Mouse (Mus musculus): ENCODE measurements around the gene Mdga2. TPM values are rescaled to one million over a fixed set of nuclear protein-coding genes. Genes with fewer than 3 reads are reported as not detected.

Gene Mdga2
- polyA plus RNA-seq, 1 experiment from 2014 or later, result 7.3 TPM

DNA sequence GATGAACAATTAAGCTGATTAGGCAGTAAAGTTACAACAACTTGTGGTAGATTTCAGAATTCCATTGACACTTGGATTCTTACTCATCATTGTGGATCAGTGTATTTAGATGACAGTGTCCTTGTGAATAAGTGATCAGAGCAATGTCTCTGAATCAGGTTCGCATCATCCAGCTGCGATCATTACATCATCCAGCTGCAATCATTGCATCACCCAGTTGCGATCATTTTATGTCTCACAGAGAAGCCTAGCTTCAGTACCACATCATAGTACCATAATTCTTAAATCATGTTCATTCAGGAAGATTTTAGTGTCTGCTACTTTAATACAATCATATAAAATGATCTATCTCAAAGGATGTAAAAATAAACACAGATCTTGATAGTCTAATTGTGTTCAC lies 756.8 kb downstream of the Mdga2 start:
- Histone ChIP-seq H3K4me2 (replicated peaks) (no peak overlapping the region), H3K4me3 (no peak overlapping the region), H3K9ac (no peak overlapping the region), H3K27me3 (no peaks in the 10 kb centered on the region), H3K9me3 (no peaks in the 10 kb centered on the region), H3K36me3 (no peaks in the 10 kb centered on the region), H3K27ac (no peak overlapping the region), H3K4me1 (no peaks in the 10 kb centered on the region)
- ATAC-seq (ENCODE audit: insufficient number of reproducible peaks, insufficient read depth, low FRiP score, low TSS enrichment), result no peak
- WGBS, result 92% methylated on average over 3 of the region's 3 CpGs

GRCm38 (mm10) chr12:66443340-66443739 lies 779.0 kb downstream of the Mdga2 start:
- Histone ChIP-seq H3K9ac (no peak overlapping the region), H3K27me3 (no peaks in the 10 kb centered on the region), H3K4me3 (no peak overlapping the region), H3K36me3 (no peaks in the 10 kb centered on the region), H3K4me2 (replicated peaks) (no peak overlapping the region), H3K4me1 (no peaks in the 10 kb centered on the region), H3K9me3 (no peaks in the 10 kb centered on the region), H3K27ac (no peak overlapping the region)
- WGBS, result 68% methylated on average over 2 of the region's 2 CpGs
- ATAC-seq (ENCODE audit: insufficient number of reproducible peaks, insufficient read depth, low FRiP score, low TSS enrichment), result no peak

Measured in embryonic facial prominence, embryonic 12.5 days (tissue).